Mouse (Mus musculus): ENCODE measurements around the gene Ankrd39. TPM values are rescaled to one million over a fixed set of nuclear protein-coding genes. Genes with fewer than 3 reads are reported as not detected.

The Ankrd39 gene
- polyA plus RNA-seq, 1 experiment from 2014 or later = 13.1 TPM

DNA sequence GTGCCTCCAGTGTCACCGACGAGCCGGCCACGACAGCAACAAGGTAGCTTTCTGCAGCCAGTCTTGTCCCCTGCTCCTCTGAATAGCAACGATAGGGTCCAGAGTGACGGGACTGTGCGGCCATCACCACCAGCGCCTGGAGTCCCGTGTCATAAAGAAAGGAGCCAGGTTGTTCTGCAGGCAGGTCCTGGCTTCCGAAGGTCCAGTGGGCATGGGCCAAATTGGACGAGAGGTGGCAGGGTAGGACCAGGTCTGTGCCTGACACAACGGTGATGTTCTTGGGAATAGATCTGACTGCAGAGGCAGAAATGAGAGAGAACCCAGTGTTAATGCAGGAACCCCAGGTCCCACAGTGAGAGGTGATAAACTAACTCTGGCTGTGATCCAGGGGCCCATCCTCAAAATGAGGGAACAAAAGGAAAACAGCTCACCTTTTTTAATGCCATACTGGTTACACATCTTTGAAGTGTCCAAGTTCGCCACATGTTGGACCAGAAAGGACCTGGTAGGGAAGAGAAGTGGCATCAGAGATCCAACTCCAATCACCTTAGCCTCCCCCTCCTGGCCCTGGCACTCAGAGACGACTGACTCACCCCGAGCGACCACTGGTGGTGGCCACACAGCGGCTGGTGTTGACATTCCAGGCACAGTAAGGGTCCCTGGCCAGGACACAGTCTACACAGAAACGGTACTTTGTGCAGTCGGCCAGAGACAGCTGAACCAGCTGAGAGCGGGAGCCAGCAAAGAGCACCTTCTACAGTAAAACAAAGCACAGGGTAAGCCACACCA lies 3.0 kb upstream of the Ankrd39 start:
- peaks cover 34% of the 10 kb centered on the region for H3K36me3 ChIP-seq (ENCODE audit: control insufficient read depth, insufficient read depth, low read length)

GRCm38 (mm10) chr1:36549491-36549890 lies 2.2 kb upstream of the Ankrd39 start:
- 90% methylated on average over 18 of the region's 18 CpGs for WGBS
- H3K27ac ChIP-seq (ENCODE audit: low read depth, low read length) = no peak overlapping the region
- no peak for ATAC-seq (ENCODE audit: low FRiP score)

More for the DNA sequence above, 3.0 kb upstream of the Ankrd39 start:
- no peak overlapping the region for H3K9ac ChIP-seq (ENCODE audit: low read depth, low read length)
- H3K4me2 ChIP-seq (replicated peaks; ENCODE audit: low read depth, low read length) = no peak overlapping the region
- DNase-seq (ENCODE audit: low spot score) (no peak), ATAC-seq (ENCODE audit: low FRiP score) (no peak)
- H3K4me3 ChIP-seq (ENCODE audit: low read depth, low read length) = no peak overlapping the region
- H3K9me3 ChIP-seq (ENCODE audit: control insufficient read depth, low read length) = no peaks in the 10 kb centered on the region
- peaks cover 10% of the 10 kb centered on the region for H3K4me1 ChIP-seq (replicated peaks; ENCODE audit: control insufficient read depth, insufficient read depth, low read length)
- no peak overlapping the region for H3K27ac ChIP-seq (ENCODE audit: low read depth, low read length)
- 79% methylated on average over 20 of the region's 20 CpGs for WGBS
- H3K27me3 ChIP-seq (ENCODE audit: control insufficient read depth, insufficient read depth, low read length) = no peaks in the 10 kb centered on the region

GRCm38 (mm10) chr1:36548771-36549170 lies 1.5 kb upstream of the Ankrd39 start:
- Histone ChIP-seq H3K4me3 (ENCODE audit: low read depth, low read length) (no peak overlapping the region), H3K27me3 (ENCODE audit: control insufficient read depth, insufficient read depth, low read length) (no peaks in the 10 kb centered on the region), H3K9ac (ENCODE audit: low read depth, low read length) (no peak overlapping the region), H3K36me3 (ENCODE audit: control insufficient read depth, insufficient read depth, low read length) (peaks cover 30% of the 10 kb centered on the region), H3K27ac (ENCODE audit: low read depth, low read length) (no peak overlapping the region; the same call in 1 of the 2 replicates), H3K4me2 (replicated peaks; ENCODE audit: low read depth, low read length) (no peak overlapping the region), H3K4me1 (replicated peaks; ENCODE audit: control insufficient read depth, insufficient read depth, low read length) (peaks cover 2% of the 10 kb centered on the region; the same call in 1 of the 2 replicates), H3K9me3 (ENCODE audit: control insufficient read depth, low read length) (no peaks in the 10 kb centered on the region)
- ATAC-seq (ENCODE audit: low FRiP score) (no peak), DNase-seq (ENCODE audit: low spot score) (no peak)
- WGBS = 54% methylated on average over 8 of the region's 8 CpGs

More at GRCm38 (mm10) chr1:36549491-36549890, 2.2 kb upstream of the Ankrd39 start:
- no peak for DNase-seq (ENCODE audit: low spot score)
- H3K9me3 ChIP-seq (ENCODE audit: control insufficient read depth, low read length) = no peaks in the 10 kb centered on the region
- H3K4me1 ChIP-seq (replicated peaks; ENCODE audit: control insufficient read depth, insufficient read depth, low read length) = peaks cover 5% of the 10 kb centered on the region
- H3K27me3 ChIP-seq (ENCODE audit: control insufficient read depth, insufficient read depth, low read length) = no peaks in the 10 kb centered on the region
- no peak overlapping the region for H3K4me3 ChIP-seq (ENCODE audit: low read depth, low read length)
- no peak overlapping the region for H3K9ac ChIP-seq (ENCODE audit: low read depth, low read length)
- peaks cover 34% of the 10 kb centered on the region for H3K36me3 ChIP-seq (ENCODE audit: control insufficient read depth, insufficient read depth, low read length)
- no peak overlapping the region for H3K4me2 ChIP-seq (replicated peaks; ENCODE audit: low read depth, low read length)

DNA sequence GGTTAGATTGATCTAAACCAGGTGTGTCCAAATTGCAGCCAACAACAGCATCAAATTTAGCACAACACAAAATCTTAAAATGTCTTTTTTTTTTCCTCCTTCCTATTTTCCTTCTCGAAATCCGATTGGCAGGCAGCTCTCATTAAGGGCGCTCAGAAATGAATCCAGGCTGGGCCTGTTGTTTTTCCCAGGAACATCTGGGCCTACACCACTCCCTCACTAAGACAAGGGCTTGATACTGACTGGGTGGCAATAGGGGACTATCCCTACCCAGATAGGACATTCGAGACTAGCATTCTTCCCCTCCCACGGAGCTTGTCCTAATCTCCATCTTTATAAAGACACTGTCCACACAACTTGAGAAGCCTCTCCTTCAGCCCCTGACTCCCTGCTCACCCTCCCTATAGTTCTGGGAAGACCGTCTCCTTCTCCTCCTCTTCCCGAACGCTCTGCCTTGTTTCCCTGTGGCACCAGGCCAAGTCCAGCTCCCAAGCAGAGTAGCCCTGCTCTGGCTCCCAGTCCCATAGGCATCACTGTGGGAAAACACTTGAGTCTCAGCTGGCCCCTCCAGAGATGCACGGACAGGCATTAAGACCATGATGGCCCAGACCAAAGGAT lies 845 bp upstream of the Ankrd39 start:
- ATAC-seq (ENCODE audit: low FRiP score) = no peak
- 53% methylated on average over 9 of the region's 9 CpGs for WGBS
- H3K4me3 ChIP-seq (ENCODE audit: low read depth, low read length) = no peak overlapping the region
- peak overlapping the region; percentile 37; the same call in 1 of the 2 replicates for H3K27ac ChIP-seq (ENCODE audit: low read depth, low read length)
- H3K9me3 ChIP-seq (ENCODE audit: control insufficient read depth, low read length) = no peaks in the 10 kb centered on the region
- no peak overlapping the region for H3K4me2 ChIP-seq (replicated peaks; ENCODE audit: low read depth, low read length)
- peaks cover 2% of the 10 kb centered on the region; the same call in 1 of the 2 replicates for H3K4me1 ChIP-seq (replicated peaks; ENCODE audit: control insufficient read depth, insufficient read depth, low read length)
- H3K9ac ChIP-seq (ENCODE audit: low read depth, low read length) = 0 out of 2 replicates have a peak overlapping the region, but pooled peaks have one; percentile 27
- H3K27me3 ChIP-seq (ENCODE audit: control insufficient read depth, insufficient read depth, low read length) = no peaks in the 10 kb centered on the region
- DNase-seq (ENCODE audit: low spot score) = peak; percentile 31
- H3K36me3 ChIP-seq (ENCODE audit: control insufficient read depth, insufficient read depth, low read length) = peaks cover 24% of the 10 kb centered on the region

GRCm38 (mm10) chr1:36545845-36546600 lies 1.2 kb downstream of the Ankrd39 start:
- 73% methylated on average over 18 of the region's 19 CpGs for WGBS
- peak overlapping the region; percentile 56 for H3K4me3 ChIP-seq (ENCODE audit: low read depth, low read length)
- no peaks in the 10 kb centered on the region for H3K9me3 ChIP-seq (ENCODE audit: control insufficient read depth, low read length)
- H3K9ac ChIP-seq (ENCODE audit: low read depth, low read length) = peak overlapping the region; percentile 70; the same call in 1 of the 2 replicates
- H3K27ac ChIP-seq (ENCODE audit: low read depth, low read length) = no peak overlapping the region
- no peaks in the 10 kb centered on the region for H3K27me3 ChIP-seq (ENCODE audit: control insufficient read depth, insufficient read depth, low read length)
- peaks cover 2% of the 10 kb centered on the region; the same call in 1 of the 2 replicates for H3K4me1 ChIP-seq (replicated peaks; ENCODE audit: control insufficient read depth, insufficient read depth, low read length)
- peak overlapping the region; percentile 61 for H3K4me2 ChIP-seq (replicated peaks; ENCODE audit: low read depth, low read length)
- DNase-seq (ENCODE audit: low spot score) = no peak
- H3K36me3 ChIP-seq (ENCODE audit: control insufficient read depth, insufficient read depth, low read length) = peaks cover 12% of the 10 kb centered on the region
- ATAC-seq (ENCODE audit: low FRiP score) = no peak

DNA sequence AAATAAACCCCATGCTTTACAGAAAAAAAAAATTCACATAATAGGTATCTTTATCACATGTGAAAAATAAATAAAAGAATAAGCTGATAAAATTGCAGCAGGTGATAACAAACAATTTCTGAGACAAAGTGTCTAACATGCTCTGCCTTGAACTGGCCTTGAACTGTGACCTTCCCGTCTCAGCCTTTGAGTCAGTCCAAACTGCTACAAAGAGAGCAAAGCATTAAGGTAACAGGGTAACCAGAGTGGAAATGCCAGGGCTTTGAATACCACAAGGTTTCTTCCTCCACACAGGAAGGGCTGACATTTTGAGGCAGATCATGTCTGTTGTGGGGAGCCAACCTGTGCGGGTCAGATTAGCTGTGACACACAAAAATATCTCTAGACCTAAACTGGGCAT lies 1.9 kb downstream of the Ankrd39 start:
- no peak overlapping the region for H3K4me2 ChIP-seq (replicated peaks; ENCODE audit: low read depth, low read length)
- 74% methylated on average over 2 of the region's 2 CpGs for WGBS
- ATAC-seq (ENCODE audit: low FRiP score) = no peak
- no peak overlapping the region for H3K9ac ChIP-seq (ENCODE audit: low read depth, low read length)
- H3K9me3 ChIP-seq (ENCODE audit: control insufficient read depth, low read length) = no peaks in the 10 kb centered on the region
- H3K27ac ChIP-seq (ENCODE audit: low read depth, low read length) = no peak overlapping the region
- DNase-seq (ENCODE audit: low spot score) = no peak
- no peak overlapping the region for H3K4me3 ChIP-seq (ENCODE audit: low read depth, low read length)
- peaks cover 2% of the 10 kb centered on the region; the same call in 1 of the 2 replicates for H3K4me1 ChIP-seq (replicated peaks; ENCODE audit: control insufficient read depth, insufficient read depth, low read length)
- no peaks in the 10 kb centered on the region for H3K27me3 ChIP-seq (ENCODE audit: control insufficient read depth, insufficient read depth, low read length)
- H3K36me3 ChIP-seq (ENCODE audit: control insufficient read depth, insufficient read depth, low read length) = peaks cover 6% of the 10 kb centered on the region

DNA sequence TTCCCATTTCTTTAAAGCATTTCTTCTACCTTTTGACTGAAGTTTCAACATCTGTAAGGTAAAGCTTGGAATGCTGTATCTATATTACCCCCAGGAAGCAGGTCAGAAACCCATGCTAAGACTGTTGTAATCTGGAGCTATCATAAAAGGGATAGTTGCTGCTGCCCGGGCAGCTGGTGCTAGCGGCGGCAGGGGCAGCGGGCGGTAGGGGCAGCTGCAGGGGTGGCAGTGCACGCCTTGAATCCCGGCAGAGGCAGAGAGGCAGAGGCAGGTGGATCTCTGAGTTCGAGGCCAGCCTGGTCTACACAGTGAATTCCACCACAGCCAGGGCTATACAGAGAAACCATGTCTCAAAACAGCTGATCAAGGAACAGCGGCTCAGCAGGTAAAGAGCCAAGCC lies 4.3 kb downstream of the Ankrd39 start:
- H3K9me3 ChIP-seq (ENCODE audit: control insufficient read depth, low read length) = no peaks in the 10 kb centered on the region
- no peak overlapping the region for H3K4me3 ChIP-seq (ENCODE audit: low read depth, low read length)
- H3K9ac ChIP-seq (ENCODE audit: low read depth, low read length) = no peak overlapping the region
- no peaks in the 10 kb centered on the region; the same call in 1 of the 2 replicates for H3K4me1 ChIP-seq (replicated peaks; ENCODE audit: control insufficient read depth, insufficient read depth, low read length)
- ATAC-seq (ENCODE audit: low FRiP score) = no peak
- H3K27me3 ChIP-seq (ENCODE audit: control insufficient read depth, insufficient read depth, low read length) = no peaks in the 10 kb centered on the region
- H3K27ac ChIP-seq (ENCODE audit: low read depth, low read length) = no peak overlapping the region
- no peak overlapping the region for H3K4me2 ChIP-seq (replicated peaks; ENCODE audit: low read depth, low read length)
- WGBS = 94% methylated on average over 9 of the region's 9 CpGs
- no peak for DNase-seq (ENCODE audit: low spot score)
- no peaks in the 10 kb centered on the region; the same call in 1 of the 2 replicates for H3K36me3 ChIP-seq (ENCODE audit: control insufficient read depth, insufficient read depth, low read length)

- ATAC-seq (ENCODE audit: low FRiP score) = no peak
- H3K4me3 ChIP-seq (ENCODE audit: low read depth, low read length) = no peak overlapping the region
- H3K27ac ChIP-seq (ENCODE audit: low read depth, low read length) = no peak overlapping the region
- no peak overlapping the region for H3K4me2 ChIP-seq (replicated peaks; ENCODE audit: low read depth, low read length)
- 96% methylated on average over 16 of the region's 16 CpGs for WGBS
- H3K4me1 ChIP-seq (replicated peaks; ENCODE audit: control insufficient read depth, insufficient read depth, low read length) = no peaks in the 10 kb centered on the region
- no peaks in the 10 kb centered on the region for H3K27me3 ChIP-seq (ENCODE audit: control insufficient read depth, insufficient read depth, low read length)
- no peaks in the 10 kb centered on the region for H3K9me3 ChIP-seq (ENCODE audit: control insufficient read depth, low read length)
- H3K36me3 ChIP-seq (ENCODE audit: control insufficient read depth, insufficient read depth, low read length) = no peaks in the 10 kb centered on the region; the same call in 1 of the 2 replicates
- H3K9ac ChIP-seq (ENCODE audit: low read depth, low read length) = no peak overlapping the region
- DNase-seq (ENCODE audit: low spot score) = no peak
These were observed 5.4 kb downstream of the Ankrd39 start for GRCm38 (mm10) chr1:36541844-36542243.

Data from hindbrain, embryonic 11.5 days (tissue).